Mouse (Mus musculus) urinary bladder, postnatal 14 days (tissue): ENCODE measurements around the gene Fbxo4.
A peak's percentile ranks its signal among the peaks of the same experiment; 100 is the strongest.

Source experiments
- DNase-seq: peaks from one replicate; pipeline ENCODE4 v3.0.0; 2021; ENCODE audit warnings: low spot score

Gene Fbxo4

GRCm38 (mm10) chr15:3979061-3979848 is at the start of gene Fbxo4:
Gene Fbxo4 (minus strand): TSS chr15:3979573.
- peak; percentile 89 for DNase-seq

DNA sequence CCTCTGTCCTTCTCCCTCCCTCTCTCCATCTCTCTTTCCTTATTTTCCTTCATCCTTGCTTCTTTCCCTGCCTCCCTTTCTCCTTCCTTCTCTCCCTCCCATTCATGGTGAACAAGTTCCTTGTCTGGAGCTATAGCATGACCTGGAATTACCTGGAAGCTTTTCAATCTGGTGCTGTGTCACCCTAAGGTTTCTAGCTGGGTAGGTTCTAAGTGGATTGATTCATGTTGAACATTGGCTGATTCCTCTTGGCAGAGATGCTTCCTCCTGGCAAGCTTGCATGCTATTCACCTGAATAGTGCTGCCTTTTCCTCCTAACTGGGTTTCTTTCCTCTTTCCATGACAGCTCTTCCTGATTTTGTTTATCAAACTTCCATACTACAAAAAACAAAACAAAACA is 49.6 kb upstream of the Fbxo4 start:
- DNase-seq: no peak

DNA sequence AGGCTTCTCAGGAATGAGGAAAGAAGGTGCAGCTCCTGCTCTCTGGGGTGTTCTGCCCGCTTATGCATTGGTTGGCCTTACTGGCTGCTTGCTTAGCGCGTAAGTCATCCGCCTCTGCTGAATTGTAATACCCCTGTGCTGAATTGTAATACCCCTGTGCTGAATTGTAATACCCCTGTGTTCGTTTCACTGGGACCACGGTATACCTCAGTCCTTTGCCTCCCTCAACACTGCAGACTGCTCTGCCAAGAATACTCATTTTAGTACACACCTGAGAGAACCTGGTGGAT is 49.0 kb upstream of the Fbxo4 start:
- DNase-seq: no peak

GRCm38 (mm10) chr15:4027671-4028410 is 48.5 kb upstream of the Fbxo4 start:
- DNase-seq: no peak

DNA sequence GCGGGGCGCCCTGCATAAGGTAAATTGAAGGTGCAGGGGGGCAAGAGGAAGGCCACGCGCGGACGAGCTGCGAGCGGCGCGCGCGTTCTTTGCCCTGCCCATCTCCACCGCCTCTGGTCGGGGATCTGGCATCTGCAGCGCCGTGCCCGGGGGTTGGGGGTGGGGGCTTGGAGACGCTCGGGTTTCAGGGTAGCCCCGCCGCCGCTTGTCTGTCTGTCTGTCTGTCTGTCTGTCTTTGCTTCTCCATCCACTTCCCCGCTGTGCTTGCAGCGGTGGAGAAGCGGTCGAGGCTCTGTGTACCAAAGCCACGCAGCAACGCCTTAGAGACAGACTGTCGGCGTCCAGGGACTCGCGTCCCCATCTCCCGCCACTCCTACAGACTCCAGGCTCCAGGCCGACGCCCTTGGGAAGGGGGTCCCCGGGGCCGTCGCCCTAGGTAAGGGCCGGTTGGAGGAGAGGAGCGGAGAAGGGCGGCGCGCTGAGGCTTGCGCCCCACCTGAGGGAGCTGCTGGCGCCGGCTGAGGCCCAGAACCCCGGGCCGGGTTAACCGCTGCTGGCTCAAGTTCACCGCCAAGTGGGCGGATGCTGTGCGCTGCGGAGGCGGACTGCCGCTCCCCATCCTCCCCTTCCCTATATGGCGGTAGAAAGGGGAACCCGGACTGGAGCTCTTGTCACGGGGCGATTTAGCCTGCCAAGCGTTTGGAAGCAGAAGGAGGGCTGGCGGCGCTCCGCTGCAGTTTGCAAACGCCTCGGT is 47.6 kb upstream of the Fbxo4 start:
- peak; percentile 85 for DNase-seq

DNA sequence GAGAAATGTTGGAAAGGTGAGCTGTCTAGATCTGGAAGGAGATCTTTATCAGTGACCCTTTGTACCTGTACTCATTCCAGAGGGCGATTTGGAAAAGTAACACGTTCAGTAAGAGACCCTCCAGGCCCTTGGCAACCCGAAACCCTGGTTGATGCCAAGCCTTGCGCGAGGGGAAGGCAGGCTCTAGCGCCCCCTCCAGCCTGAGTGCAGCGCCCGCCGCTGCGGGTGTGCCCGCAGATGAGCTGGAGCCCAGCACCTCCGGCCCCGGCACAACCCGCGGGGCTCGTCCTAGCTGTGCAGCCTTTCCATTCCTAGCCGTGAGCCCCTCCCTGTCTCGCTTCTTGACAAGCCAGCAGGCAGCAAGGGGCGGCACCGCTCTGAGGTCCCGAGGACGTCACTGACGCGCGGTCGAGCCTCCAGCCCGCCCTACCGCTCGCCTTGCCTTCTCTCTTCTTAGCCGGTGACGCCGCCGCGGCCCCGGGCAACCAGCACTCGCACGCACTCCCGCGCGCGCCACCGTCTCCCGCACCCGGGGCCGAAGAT is 46.9 kb upstream of the Fbxo4 start, which contains the start of gene Oxct1:
Gene Oxct1 (plus strand): TSS at position 153 of the 543 bp plus-strand sequence.
- peak; percentile 87 for DNase-seq

DNA sequence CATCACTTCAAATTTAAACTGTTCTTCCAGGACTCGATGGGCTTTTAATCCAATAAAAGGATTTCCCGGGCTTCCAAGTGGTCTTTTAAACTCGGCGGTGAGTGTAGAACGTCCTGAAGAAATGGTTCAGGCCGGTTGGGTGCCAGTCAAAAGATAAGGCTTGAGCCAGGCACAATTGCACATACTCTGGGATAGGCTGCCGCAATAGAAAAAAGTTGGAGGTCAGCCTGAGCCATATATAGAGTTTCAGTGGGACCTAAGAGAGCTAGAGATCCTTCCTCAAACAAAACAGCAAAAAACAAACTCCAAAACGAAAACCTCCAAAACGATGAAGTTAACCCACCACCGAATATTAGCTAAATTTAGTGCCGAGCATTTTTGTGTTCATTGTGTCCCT is 46.1 kb upstream of the Fbxo4 start:
- DNase-seq: no peak

DNA sequence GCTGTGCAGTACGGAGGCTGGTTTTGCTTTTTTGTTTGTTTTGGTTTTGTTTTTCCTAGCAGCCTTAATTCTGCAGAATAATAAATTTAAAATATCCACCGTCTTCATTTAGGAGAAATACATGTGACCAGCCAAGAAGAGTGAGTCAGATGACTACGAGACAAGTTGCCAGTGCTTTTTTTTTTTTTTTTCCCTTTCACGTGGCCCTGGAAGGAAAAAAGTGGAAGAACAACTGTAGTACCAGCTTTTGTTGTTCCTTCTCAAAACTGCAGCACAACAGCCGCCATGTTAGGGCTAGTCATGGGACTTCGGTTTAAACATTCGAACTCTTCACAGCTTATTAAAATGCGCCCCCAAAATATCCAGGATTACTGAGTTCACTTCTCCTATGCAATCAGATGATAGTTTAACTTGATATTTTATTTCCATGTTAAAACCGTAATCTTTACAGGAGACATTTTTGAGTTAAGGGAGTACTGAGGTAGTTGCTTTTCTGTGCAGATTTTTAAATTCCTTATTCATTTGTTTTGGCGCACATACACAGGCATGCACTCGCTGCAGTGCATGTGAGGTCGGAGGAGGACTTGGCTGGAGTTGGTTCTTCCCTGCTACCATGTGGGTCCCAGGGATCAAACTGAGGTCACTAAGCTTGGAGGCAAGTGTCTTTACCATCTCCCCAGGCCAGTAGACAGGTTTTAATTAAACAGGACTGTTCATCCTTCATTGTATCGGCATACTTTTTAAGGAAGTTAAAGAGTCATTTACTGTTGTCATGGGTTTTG is 45.5 kb upstream of the Fbxo4 start:
- no peak for DNase-seq

DNA sequence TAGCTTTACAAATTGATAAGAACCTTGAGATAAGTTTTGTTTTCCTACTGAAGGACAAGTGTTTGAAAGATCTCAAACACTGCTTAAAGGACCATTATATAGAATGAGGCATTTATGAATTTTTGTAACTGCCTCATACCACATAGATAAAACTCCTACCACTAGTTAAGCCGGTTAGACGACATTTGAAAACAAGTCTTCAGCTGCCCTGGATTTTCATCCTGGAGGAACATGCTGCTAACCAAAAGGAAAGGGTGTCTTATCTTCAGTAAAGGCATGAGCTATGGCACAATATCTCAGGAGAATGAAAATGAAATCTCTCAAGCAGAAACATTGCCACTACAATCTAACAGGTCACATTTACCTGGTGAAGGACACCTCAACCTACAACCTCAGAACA is 44.4 kb upstream of the Fbxo4 start:
- DNase-seq: no peak

DNA sequence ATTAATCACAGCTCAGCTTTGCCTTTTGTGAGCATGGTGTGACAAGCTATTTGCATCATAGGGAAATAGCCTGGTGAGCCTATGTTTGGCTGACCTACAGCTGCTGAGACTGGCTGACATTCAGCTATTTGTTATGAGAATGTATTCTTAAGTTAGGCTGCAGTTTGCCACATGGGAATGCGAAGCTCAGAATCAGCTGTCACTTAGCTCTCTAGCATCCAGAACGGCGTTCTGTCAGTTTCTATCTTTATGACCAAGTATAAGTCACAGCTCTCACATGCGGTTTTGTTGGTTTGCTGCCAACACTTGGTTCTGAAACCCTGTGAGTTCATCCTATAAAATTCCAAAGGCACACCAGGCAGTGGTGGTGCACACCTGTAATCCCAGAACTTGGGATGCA is 41.3 kb upstream of the Fbxo4 start:
- no peak for DNase-seq

DNA sequence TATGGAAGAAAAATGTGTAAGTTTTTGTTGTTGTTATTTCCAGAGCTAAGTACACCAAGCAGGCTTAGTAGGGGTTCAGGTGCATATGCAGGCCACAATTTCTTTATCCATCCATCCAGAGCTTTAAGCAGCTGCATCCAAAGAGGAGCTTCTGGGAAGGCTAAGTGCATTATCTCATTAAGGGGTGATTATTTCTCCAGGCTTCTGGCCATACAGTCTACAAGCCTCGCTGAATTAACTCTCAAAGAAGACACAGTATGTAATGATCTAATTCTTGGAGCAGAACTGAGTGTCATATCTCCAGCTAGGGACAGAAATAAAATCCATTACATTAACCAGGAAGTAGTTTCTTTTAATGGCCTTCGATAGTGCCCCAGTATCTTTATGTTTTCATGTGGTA is 34.5 kb upstream of the Fbxo4 start:
- DNase-seq: no peak

DNA sequence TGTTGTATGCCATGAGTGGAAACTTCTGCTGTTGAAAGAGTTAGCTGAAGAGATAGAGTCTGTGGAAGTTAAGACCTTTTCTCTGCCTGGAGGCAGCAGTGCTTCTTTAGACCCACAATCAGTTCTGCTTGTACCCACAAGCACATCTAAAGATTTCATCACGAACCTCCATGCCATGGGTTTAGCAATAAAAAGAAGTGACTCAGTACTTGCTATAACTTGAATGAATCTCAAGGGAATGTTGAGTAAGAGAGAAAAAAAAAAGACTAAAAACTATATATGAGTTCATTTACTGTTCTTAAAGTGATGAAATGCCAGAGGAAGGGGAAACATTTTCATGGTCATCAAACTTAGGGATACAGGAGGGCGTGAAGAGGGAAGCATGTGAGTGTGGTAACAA is 21.2 kb upstream of the Fbxo4 start:
- DNase-seq: no peak

- no peak for DNase-seq
These were observed 19.8 kb upstream of the Fbxo4 start for GRCm38 (mm10) chr15:3999144-3999543.

- no peak for DNase-seq
These were observed 17.1 kb upstream of the Fbxo4 start for GRCm38 (mm10) chr15:3996267-3997010.

DNA sequence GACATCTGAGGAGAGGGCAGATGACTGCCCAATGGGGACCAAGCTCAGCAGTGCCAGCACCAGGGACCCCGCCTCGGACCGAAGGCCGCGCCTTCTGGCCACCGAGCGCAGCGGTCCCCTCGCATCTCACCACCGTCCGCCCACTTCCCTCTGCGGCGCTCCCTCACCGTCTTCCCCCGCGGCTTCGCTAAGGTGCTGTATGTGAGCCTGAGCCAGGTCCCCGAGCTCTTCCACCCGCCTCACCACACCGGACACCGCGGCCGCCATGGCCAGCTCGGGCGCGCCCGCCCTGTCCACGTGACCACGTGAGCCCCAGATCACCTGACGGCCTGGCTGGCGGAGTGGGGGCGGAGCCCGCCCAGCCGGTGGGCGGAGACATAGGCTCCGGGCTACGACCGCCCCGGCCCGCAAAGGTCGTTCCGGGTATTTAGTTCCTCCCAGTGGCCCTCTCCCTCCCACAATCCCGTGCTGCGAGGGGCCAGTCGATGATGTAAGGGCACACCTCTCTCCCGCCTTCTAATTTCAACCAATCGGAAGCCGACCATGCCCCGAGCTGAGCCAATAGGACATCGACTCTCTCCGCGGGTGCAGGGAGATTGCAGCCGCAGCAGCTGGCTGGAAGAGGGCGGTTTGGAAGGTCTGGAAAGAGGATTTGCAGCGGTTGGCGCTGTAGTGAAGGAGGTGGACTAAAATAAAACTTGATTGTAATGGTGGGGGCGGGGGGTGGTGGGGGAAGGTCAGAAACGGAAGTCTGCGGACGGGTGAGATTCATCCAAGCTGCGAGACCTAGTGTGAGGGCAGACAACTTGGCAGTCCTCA is 16.3 kb upstream of the Fbxo4 start, which contains the start of gene AW549877:
Gene AW549877 (minus strand): TSS at position 297 of the 819 bp plus-strand sequence.
- DNase-seq: peak; percentile 99

DNA sequence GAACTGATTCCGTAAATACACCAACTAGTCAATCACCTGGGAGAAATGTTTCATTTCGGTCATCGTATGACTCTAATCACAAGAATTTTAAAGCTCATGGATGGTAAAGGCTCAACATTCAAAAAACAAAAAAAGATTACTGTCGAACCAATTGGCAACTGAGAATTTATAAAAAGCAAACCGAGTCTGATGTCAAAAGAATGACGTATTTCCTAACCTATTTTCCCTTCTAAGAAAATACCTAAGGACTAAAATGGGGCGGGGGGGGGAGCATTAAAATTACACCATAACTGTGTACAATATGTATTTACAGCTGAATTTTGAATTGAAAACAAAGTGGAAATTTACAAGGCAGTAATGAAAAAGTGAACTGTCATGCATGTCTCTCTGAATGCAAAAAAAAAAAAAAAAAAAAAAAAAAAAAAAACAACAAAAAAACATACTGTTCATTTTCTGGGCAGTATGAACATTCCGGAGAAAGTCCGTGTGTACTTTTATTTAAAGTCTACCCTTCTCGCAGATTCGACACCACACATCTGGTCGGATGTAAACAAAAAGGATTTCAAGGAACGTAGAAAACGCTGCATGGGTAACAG is 15.6 kb upstream of the Fbxo4 start:
- DNase-seq: no peak

GRCm38 (mm10) chr15:3987981-3988380 is 8.6 kb upstream of the Fbxo4 start:
- DNase-seq: peak; percentile 41

DNA sequence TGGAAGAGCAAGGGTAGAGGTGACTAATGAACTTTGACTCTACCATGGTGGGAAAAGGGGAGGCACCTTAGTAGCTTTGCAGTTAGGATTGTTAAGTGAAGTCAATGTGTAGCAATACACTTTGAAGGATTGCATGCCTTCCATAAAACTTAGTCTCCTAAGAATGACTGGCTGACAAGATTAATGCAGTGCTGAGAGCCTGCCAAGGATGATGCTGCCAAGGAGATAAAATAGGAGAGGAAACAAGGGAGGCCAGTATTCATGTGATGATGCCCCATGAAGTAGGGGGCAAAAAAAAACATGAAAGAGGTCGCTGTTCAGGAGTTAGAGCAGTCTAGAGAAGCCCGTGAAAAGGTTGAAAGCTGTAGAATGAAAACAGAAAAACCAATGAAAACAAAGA is 5.5 kb upstream of the Fbxo4 start:
- no peak for DNase-seq

GRCm38 (mm10) chr15:3982732-3983131 is 3.4 kb upstream of the Fbxo4 start:
- no peak for DNase-seq

- no peak for DNase-seq
These were observed 498 bp upstream of the Fbxo4 start for GRCm38 (mm10) chr15:3979871-3980270.
